Mouse (Mus musculus): Measurements from ENCODE around the gene Pecam1. TPM values are rescaled to one million over a fixed set of nuclear protein-coding genes. Genes with fewer than 3 reads are reported as not detected.
"Not testable (repeated sequence)": the region's sequence is repeated elsewhere in the genome, so short reads cannot be mapped to it uniquely, and the experiment has no call there.

The Pecam1 gene
- total RNA-seq, 2 experiments from 2014 or later: 110 to 113 TPM

- DNase-seq (ENCODE audit: low spot score in 2 of 2): no peak
Measured at GRCm38 (mm10) chr11:106737178-106737621, 13.2 kb downstream of the Pecam1 start.

GRCm38 (mm10) chr11:106736614-106737013 lies 13.8 kb downstream of the Pecam1 start:
- DNase-seq (ENCODE audit: low spot score in 2 of 2): no peak

- no peak for DNase-seq (ENCODE audit: low spot score in 2 of 2)
Measured at GRCm38 (mm10) chr11:106730714-106731113, 19.7 kb downstream of the Pecam1 start.

GRCm38 (mm10) chr11:106729656-106730055 lies 20.8 kb downstream of the Pecam1 start:
- DNase-seq (ENCODE audit: low spot score in 2 of 2): no peak

GRCm38 (mm10) chr11:106728402-106729366 lies 21.7 kb downstream of the Pecam1 start:
- no peak for DNase-seq (ENCODE audit: low spot score in 2 of 2)

- DNase-seq (ENCODE audit: low spot score in 2 of 2): no peak
Measured at GRCm38 (mm10) chr11:106727967-106728366, 22.5 kb downstream of the Pecam1 start.

GRCm38 (mm10) chr11:106724916-106725235 lies 25.6 kb downstream of the Pecam1 start:
- not testable (repeated sequence) for DNase-seq (ENCODE audit: low spot score in 2 of 2)

- no peak for DNase-seq (ENCODE audit: low spot score in 2 of 2)
Measured at GRCm38 (mm10) chr11:106724176-106724915, 26.1 kb downstream of the Pecam1 start.

GRCm38 (mm10) chr11:106723611-106724125 lies 26.8 kb downstream of the Pecam1 start:
- no peak for DNase-seq (ENCODE audit: low spot score in 2 of 2)

- no peak for DNase-seq (ENCODE audit: low spot score in 2 of 2)
Measured at GRCm38 (mm10) chr11:106722831-106723361, 27.5 kb downstream of the Pecam1 start.

GRCm38 (mm10) chr11:106720379-106720778 lies 30.0 kb downstream of the Pecam1 start:
- no peak for DNase-seq (ENCODE audit: low spot score in 2 of 2)

GRCm38 (mm10) chr11:106716568-106716967 lies 33.9 kb downstream of the Pecam1 start:
- no peak for DNase-seq (ENCODE audit: low spot score in 2 of 2)

GRCm38 (mm10) chr11:106715066-106715465 lies 35.4 kb downstream of the Pecam1 start:
- DNase-seq (ENCODE audit: low spot score in 2 of 2): no peak

- no peak for DNase-seq (ENCODE audit: low spot score in 2 of 2)
Measured at GRCm38 (mm10) chr11:106710789-106711188, 39.6 kb downstream of the Pecam1 start.

- DNase-seq (ENCODE audit: low spot score in 2 of 2): no peak
Measured at GRCm38 (mm10) chr11:106709227-106709985, 41.0 kb downstream of the Pecam1 start.

GRCm38 (mm10) chr11:106707866-106708265 lies 42.6 kb downstream of the Pecam1 start:
- no peak for DNase-seq (ENCODE audit: low spot score in 2 of 2)

- no peak for DNase-seq (ENCODE audit: low spot score in 2 of 2)
Measured at GRCm38 (mm10) chr11:106707085-106707484, 43.3 kb downstream of the Pecam1 start.

- DNase-seq (ENCODE audit: low spot score in 2 of 2): no peak
Measured at GRCm38 (mm10) chr11:106706212-106706611, 44.2 kb downstream of the Pecam1 start.

- no peak for DNase-seq (ENCODE audit: low spot score in 2 of 2)
Measured at GRCm38 (mm10) chr11:106704399-106705111, 45.9 kb downstream of the Pecam1 start.

- no peak for DNase-seq (ENCODE audit: low spot score in 2 of 2)
Measured at GRCm38 (mm10) chr11:106703931-106704330, 46.5 kb downstream of the Pecam1 start.
